Mouse (Mus musculus): ENCODE measurements around the gene Wbp1.

DNA sequence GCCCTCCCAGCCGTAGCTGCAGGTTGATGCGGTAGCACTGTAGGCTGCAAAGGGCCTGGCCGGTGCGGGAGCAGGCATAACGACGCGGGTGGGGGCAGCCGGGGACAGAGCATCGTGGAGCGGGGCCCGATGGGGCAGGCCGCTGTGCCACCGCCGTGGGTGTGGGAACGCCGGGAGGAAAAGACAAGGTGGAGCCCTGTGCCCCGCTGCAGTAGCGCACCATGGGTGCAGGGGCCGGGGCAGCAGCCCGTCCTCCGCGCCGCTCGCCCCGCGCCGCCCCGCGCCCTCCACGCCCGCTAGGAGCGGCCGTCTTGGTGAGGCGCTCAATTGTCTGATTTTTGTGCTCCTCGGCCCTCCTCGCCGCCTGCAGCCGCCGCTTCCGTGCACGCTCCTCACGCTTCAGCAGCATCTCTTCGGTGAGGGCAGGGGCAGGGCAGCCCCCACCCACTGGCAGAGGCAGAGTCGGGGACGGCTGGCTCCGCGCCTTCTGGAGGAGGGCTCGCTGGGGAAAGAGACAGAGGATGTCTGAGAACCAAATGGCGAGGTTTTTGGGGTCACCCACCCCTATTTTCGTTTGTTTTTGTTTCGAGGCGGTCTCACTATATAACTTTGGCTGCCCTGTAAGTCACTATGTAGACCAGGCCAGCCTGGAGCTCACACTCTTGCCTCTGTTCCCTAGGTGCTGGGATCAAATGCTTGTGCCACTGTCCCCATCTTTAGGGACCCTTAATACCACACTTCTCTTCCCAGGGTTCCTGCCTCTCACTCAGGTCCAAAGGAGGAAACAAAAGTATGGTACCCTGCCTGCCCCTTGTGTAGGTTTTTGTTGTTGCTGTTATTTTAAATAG is 728 bp upstream of the Wbp1 start:
- TF ChIP-seq CTCF (IDR thresholded peaks at IDR 0.05; ENCODE audit: borderline replicate concordance, insufficient read depth, low read depth, low read length) (no peak), POLR2A (IDR thresholded peaks at IDR 0.05; ENCODE audit: borderline replicate concordance, insufficient read depth, low read length) (no peak)
